Mouse (Mus musculus): ENCODE measurements around the gene Epyc.
"Not testable (repeated sequence)": the region's sequence is repeated elsewhere in the genome, so short reads cannot be mapped to it uniquely, and the experiment has no call there.

Epyc gene

DNA sequence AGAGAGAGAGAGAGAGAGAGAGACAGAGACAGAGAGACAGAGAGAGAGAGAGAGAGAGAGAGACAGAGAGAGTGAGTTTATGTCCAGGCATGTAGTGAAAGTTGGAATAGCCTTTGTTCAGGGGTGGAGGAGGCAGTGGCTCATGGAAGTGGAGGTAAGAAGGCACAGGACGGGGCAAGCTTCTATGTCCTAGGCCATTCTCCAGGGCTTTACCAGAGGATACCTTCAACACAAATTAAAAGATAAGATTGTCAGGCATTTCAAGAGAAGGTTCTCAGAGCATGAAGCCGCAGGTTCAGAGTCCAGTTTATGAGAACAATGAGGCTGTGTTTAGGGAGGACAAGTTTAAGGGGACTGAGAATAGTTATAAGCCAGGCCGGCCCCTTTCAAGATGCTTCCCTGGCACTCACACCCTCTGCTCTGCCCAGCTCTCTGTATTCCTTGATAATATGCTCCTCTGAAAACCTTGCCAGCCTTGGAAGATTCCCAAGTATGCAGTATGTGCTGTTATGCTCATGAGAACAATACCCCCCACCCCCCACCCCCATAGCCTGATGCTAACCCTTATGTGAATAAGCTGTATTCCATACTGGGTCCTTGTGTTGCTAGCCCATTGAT is 71.5 kb downstream of the Epyc start:
- no peak for DNase-seq

DNA sequence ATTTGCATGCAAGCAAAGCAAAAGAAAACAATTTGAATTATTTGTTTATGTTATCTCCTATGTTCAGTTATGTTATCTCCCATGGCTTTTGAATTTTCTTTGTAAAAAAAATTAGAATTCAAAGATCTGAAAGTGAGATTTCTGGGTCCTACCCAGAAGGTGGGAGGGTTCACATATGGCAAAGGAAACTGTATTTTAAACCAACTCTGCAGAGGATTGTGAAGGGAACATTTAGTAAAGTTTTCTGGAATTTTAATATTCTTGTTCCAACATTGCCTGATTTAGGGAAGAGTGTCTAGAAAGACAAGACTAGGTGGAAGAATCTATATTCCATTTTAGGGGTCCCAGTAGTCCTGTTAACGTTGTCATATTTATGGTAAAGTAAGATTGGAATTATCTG is 73.4 kb downstream of the Epyc start:
- no peak for DNase-seq

DNA sequence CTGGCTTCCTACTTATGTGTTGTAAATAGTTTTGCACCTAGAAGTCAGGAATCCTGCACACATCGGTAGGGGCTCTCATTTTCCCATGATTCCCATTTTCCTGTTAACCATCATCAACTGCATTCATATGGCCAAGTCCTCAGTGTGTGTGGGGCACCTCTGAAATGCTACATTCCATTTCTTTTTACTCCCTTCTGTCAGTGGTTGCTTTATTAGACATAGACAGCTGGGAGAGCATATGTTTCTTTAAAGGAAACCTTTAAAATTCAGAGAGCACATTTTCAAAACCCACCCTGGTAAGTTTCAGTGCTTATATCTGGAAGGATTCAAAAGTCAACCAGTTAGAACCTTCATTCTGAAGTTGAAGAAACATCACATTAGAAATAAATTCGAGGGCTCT is 74.2 kb downstream of the Epyc start:
- DNase-seq: no peak

DNA sequence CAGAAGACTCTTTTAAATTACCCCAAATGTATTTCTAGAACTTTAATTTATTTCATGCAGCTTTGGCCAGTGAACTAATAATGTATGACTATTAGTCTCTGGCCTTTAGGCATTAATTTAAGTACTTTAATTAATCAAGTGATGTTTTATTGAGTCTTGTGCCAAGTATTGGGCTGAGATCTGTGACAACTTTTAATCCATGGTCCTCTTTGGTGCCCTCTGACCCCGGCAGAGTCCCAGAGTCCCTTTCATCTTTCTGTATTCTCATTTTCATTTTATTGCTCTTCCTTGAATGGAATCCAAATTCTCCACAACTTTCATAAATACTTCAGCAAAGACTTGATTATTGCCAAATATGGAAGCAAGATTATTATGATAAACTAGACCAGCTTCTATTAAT is 76.8 kb downstream of the Epyc start:
- DNase-seq: no peak

DNA sequence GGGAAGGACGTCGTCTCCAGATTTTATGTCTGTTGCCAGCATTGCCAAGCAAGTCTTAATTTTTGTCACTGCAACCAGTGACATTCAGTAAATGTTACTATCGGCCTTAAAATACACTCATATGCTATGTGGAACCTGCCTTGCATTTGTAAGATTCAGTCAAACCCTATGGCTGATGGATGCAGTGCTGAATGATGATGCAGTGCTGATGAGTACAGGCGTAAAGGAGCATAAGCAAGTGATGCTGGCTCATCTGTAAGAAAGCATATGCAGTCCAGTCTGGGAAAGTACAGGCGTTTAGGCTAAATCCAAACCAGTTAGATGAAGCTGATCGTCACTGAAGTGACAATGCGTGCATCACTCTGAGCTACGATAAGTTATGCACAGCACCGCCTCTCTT is 78.8 kb downstream of the Epyc start:
- no peak for DNase-seq

DNA sequence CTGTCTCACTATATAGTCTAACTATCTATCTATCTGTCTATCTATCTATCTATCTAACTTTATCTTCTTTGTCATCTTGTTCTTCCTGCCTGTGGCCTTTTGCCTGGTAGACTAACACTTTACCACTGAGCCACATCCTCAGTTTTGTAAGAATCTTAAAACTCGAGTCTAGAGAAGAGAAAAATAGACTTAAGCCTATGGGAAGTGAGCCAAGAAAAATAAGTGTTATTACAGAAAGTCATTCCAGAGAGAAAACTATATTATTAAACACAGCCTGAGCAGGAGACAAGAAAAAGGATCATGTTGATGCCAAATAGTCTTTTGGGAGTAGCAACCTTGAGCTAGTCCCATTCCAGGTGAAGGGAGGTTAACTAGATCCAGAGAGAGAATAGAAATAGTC is 82.1 kb downstream of the Epyc start:
- no peak for DNase-seq

DNA sequence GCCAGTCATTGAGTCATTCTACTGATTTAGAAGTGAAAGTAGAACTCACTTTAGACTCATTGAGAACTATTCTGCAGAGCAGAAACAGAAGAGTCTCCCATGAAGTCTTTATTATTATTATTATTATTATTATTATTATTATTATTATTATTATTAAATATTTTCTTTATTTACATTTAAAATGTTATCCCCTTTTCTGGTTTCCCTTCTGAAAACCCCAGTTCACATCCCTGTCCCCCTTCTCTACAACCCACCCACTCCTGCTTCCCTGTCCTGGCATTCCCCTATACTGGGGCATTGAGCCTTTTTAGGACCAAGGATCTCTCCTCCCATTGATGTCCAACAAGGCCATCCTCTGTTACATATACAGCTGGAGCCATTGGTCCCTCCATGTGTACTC is 82.8 kb downstream of the Epyc start, which contains the start of gene C030005K15Rik:
Gene C030005K15Rik (minus strand): TSS at position 101 of the 400 bp plus-strand sequence.
- DNase-seq: not testable (repeated sequence)
